Mouse (Mus musculus): ENCODE results near the gene Trip11.

DNA sequence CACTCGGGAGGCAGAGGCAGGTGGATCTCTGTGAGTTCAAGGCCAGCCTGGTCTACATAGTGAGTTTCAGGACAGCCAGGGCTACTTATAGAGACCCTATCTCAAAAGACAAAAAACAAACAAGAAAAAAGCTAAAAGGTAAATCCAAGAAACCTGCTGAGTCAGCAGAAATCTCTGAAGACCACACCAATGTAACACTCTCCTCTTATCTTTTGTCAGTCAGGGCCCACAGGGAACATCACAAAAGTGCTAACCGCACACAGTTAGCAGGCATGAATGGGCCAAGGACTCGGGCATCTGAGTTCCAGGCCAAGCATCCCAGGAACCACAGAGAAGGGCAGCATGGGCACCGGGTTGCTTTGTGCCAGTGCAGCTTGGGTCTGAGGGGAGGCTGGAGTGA lies 120.4 kb downstream of the Trip11 start:
- TF ChIP-seq POLR2A (IDR thresholded peaks at IDR 0.05; ENCODE audit: borderline replicate concordance, insufficient read depth, low read length), result no peak
- TF ChIP-seq CTCF (IDR thresholded peaks at IDR 0.05; ENCODE audit: borderline replicate concordance, insufficient read depth, low read depth, low read length), result no peak
